Mouse (Mus musculus): ENCODE data around the gene Foxl1. TPM values are rescaled to one million over a fixed set of nuclear protein-coding genes. Genes with fewer than 3 reads are reported as not detected.

Gene Foxl1
- total and polyA plus RNA-seq, 2 experiments from 2014 or later = 0.21 to 0.58 TPM

- Histone ChIP-seq H3K9ac (replicated peaks; ENCODE audit: low read length) (no peak overlapping the region), H3K9me3 (ENCODE audit: low read length) (no peaks in the 10 kb centered on the region), H3K27ac (no peak overlapping the region), H3K27me3 (ENCODE audit: insufficient read depth, low read length) (peaks cover 95% of the 10 kb centered on the region), H3K4me3 (ENCODE audit: low read length) (no peak overlapping the region), H3K36me3 (ENCODE audit: insufficient read depth, low read length) (no peaks in the 10 kb centered on the region), H3K4me1 (ENCODE audit: insufficient read depth, low read length) (peaks cover 3% of the 10 kb centered on the region; the same call in 1 of the 2 replicates), H3K4me2 (ENCODE audit: low read depth, low read length) (no peak overlapping the region; the same call in 1 of the 2 replicates)
- DNase-seq (ENCODE audit: low spot score) (no peak), ATAC-seq (no peak)
- no peak for TF ChIP-seq CTCF (IDR thresholded peaks at IDR 0.05; ENCODE audit: low read depth)
- under 1% methylated on average over 17 of the region's 17 CpGs for WGBS
Measured at GRCm38 (mm10) chr8:121124547-121125239, 3.0 kb upstream of the Foxl1 start.

GRCm38 (mm10) chr8:121125311-121125876 lies 2.3 kb upstream of the Foxl1 start:
- Histone ChIP-seq H3K4me3 (ENCODE audit: low read length) (peak overlapping the region; percentile 15), H3K9ac (replicated peaks; ENCODE audit: low read length) (no peak overlapping the region), H3K27ac (no peak overlapping the region), H3K4me2 (ENCODE audit: low read depth, low read length) (peak overlapping the region; percentile 39), H3K4me1 (ENCODE audit: insufficient read depth, low read length) (peaks cover 3% of the 10 kb centered on the region; the same call in 1 of the 2 replicates), H3K9me3 (ENCODE audit: low read length) (no peaks in the 10 kb centered on the region), H3K36me3 (ENCODE audit: insufficient read depth, low read length) (no peaks in the 10 kb centered on the region), H3K27me3 (ENCODE audit: insufficient read depth, low read length) (peaks cover 95% of the 10 kb centered on the region)
- peak; percentile 61 for TF ChIP-seq CTCF (IDR thresholded peaks at IDR 0.05; ENCODE audit: low read depth)
- peak; percentile 67; the same call in 1 of the 2 replicates for ATAC-seq
- WGBS = under 1% methylated on average over 35 of the region's 36 CpGs
- peak; percentile 85 for DNase-seq (ENCODE audit: low spot score)

DNA sequence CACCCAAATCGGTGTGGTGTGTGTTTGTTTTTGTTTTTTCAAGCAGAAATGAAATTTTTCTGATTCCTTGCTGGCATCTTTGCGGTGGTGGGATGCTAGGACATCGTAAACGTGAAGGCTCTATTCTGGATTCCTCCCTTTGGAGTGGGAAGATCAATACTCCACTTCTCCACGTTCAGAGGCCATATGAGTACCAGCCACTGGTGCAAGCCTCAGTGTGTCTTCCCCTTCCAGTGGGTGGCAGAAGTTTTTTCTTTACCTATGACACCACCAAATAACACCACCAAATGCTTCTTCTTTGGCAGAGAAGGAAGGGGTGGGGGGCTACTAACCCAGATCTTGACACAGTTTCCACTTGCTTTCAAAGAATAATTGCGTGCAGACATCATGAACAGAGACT lies 1.5 kb upstream of the Foxl1 start:
- no peak for DNase-seq (ENCODE audit: low spot score)
- Histone ChIP-seq H3K9ac (replicated peaks; ENCODE audit: low read length) (no peak overlapping the region), H3K27me3 (ENCODE audit: insufficient read depth, low read length) (peaks cover 97% of the 10 kb centered on the region), H3K4me1 (ENCODE audit: insufficient read depth, low read length) (peaks cover 3% of the 10 kb centered on the region; the same call in 1 of the 2 replicates), H3K36me3 (ENCODE audit: insufficient read depth, low read length) (no peaks in the 10 kb centered on the region), H3K4me3 (ENCODE audit: low read length) (no peak overlapping the region), H3K4me2 (ENCODE audit: low read depth, low read length) (0 out of 2 replicates have a peak overlapping the region, but pooled peaks have one; percentile 39), H3K27ac (no peak overlapping the region), H3K9me3 (ENCODE audit: low read length) (no peaks in the 10 kb centered on the region)
- TF ChIP-seq CTCF (IDR thresholded peaks at IDR 0.05; ENCODE audit: low read depth) = no peak
- ATAC-seq = no peak
- WGBS = 5% methylated on average over 6 of the region's 6 CpGs

DNA sequence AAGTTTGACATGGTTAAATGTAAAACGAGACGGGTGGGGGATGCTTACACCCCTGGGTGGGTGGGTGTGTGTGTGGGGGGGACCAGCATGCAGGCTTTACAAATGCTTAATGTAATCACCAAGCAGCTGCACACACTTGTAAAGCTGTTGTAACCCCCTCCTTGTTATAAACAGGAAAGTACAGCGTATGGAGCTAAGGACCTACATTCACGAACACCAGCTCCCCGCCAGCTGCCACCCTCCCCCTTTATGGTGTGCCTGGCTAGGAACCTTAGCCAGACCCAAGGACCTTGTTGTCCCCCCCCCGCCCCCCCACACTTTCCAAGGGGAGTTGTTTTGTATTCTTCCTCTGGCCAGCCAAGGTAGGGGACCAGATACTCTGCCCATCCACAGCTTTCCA lies 1.0 kb upstream of the Foxl1 start:
- peaks cover 3% of the 10 kb centered on the region; the same call in 1 of the 2 replicates for H3K4me1 ChIP-seq (ENCODE audit: insufficient read depth, low read length)
- no peak for ATAC-seq
- H3K27ac ChIP-seq = no peak overlapping the region
- no peak overlapping the region for H3K9ac ChIP-seq (replicated peaks; ENCODE audit: low read length)
- H3K27me3 ChIP-seq (ENCODE audit: insufficient read depth, low read length) = peaks cover 93% of the 10 kb centered on the region
- H3K36me3 ChIP-seq (ENCODE audit: insufficient read depth, low read length) = no peaks in the 10 kb centered on the region
- no peak overlapping the region for H3K4me3 ChIP-seq (ENCODE audit: low read length)
- H3K4me2 ChIP-seq (ENCODE audit: low read depth, low read length) = no peak overlapping the region
- WGBS = 11% methylated on average over 6 of the region's 6 CpGs
- no peak for DNase-seq (ENCODE audit: low spot score)
- TF ChIP-seq CTCF (IDR thresholded peaks at IDR 0.05; ENCODE audit: low read depth) = no peak
- no peaks in the 10 kb centered on the region for H3K9me3 ChIP-seq (ENCODE audit: low read length)

DNA sequence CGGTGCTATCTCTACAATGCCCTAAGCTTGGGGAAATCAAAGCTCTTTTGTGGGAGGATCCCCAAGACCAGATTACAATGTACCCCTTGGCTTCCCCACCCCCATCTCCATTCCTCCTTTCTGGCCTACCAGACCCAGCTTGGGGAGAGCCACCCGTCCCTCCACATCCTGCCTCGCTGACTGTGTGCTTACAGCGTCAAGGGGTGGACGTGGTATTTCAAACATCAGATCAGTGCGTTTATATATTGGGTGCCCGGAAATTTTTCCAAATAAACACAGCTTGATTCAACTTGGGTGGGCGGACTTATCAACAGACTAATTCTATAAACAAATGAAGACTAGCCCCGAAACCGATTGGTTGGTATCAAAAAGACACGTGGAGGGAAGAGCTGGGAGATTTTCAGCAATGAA lies 444 bp upstream of the Foxl1 start:
- H3K27me3 ChIP-seq (ENCODE audit: insufficient read depth, low read length) = peaks cover 93% of the 10 kb centered on the region
- no peaks in the 10 kb centered on the region for H3K9me3 ChIP-seq (ENCODE audit: low read length)
- DNase-seq (ENCODE audit: low spot score) (no peak), ATAC-seq (no peak)
- no peak overlapping the region for H3K9ac ChIP-seq (replicated peaks; ENCODE audit: low read length)
- peaks cover 3% of the 10 kb centered on the region; the same call in 1 of the 2 replicates for H3K4me1 ChIP-seq (ENCODE audit: insufficient read depth, low read length)
- H3K4me2 ChIP-seq (ENCODE audit: low read depth, low read length) = no peak overlapping the region
- WGBS = 6% methylated on average over 11 of the region's 11 CpGs
- H3K36me3 ChIP-seq (ENCODE audit: insufficient read depth, low read length) = no peaks in the 10 kb centered on the region
- H3K4me3 ChIP-seq (ENCODE audit: low read length) = no peak overlapping the region
- H3K27ac ChIP-seq = no peak overlapping the region
- no peak for TF ChIP-seq CTCF (IDR thresholded peaks at IDR 0.05; ENCODE audit: low read depth)

- 4% methylated on average over 55 of the region's 55 CpGs for WGBS
- peak overlapping the region; percentile 2 for H3K4me3 ChIP-seq (ENCODE audit: low read length)
- ATAC-seq (no peak), DNase-seq (ENCODE audit: low spot score) (no peak)
- H3K9me3 ChIP-seq (ENCODE audit: low read length) = no peaks in the 10 kb centered on the region
- H3K4me2 ChIP-seq (ENCODE audit: low read depth, low read length) = peak overlapping the region; percentile 41
- no peak overlapping the region for H3K27ac ChIP-seq
- no peak for TF ChIP-seq CTCF (IDR thresholded peaks at IDR 0.05; ENCODE audit: low read depth)
- H3K27me3 ChIP-seq (ENCODE audit: insufficient read depth, low read length) = peaks cover 86% of the 10 kb centered on the region
- peaks cover 3% of the 10 kb centered on the region; the same call in 1 of the 2 replicates for H3K4me1 ChIP-seq (ENCODE audit: insufficient read depth, low read length)
- no peak overlapping the region for H3K9ac ChIP-seq (replicated peaks; ENCODE audit: low read length)
- H3K36me3 ChIP-seq (ENCODE audit: insufficient read depth, low read length) = no peaks in the 10 kb centered on the region
Measured at GRCm38 (mm10) chr8:121128531-121129264, 958 bp downstream of the Foxl1 start.
